In the genomic region with DNA sequence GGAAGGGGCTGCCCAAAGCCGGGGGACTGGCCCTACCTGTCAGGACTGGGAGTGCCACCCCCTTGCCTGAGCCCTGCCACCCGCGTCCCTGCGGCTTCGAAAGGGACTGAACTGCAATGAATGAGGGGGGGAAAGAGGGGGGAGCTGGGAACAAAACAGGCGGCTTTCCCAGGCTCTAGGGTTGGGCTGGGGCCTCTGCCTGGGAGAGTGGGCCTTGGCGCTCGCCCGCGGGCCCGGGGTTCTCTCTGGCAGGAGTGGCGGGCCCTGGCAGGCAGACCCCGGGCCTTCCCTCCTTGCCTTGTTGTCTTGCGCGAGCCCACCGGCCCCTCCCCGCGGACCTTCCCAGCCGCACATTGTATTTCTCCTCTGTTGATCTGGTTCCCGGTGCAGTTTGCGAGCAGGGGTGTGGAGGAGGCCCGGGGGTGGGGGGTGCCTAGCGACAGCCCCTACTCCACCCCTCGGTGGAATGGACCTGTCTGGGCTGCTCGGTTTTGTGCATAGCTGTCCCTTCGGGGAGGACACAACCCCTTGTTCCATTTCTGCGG, we compare ENCODE assay signal across 8 mouse cellular contexts. TPM values are rescaled to one million over a fixed set of nuclear protein-coding genes. Genes with fewer than 3 reads are reported as not detected.
DNase-seq lines count a peak whose midpoint lies in the region; ATAC-seq and TF ChIP-seq lines count a peak whose summit lies in the region.

No protein-coding gene starts in this region.

- peaks cover 54% of the 10 kb centered on the region for H3K4me1 ChIP-seq in heart, embryonic 10.5 days
- H3K4me1 ChIP-seq in E14TG2a.4 (replicated peaks; ENCODE audit: low read depth, low read length): peaks cover 66% of the 10 kb centered on the region
- peaks cover 99% of the 10 kb centered on the region for H3K4me1 ChIP-seq in forebrain, embryonic 10.5 days
- H3K4me1 ChIP-seq in liver, embryonic 11.5 days (replicated peaks; ENCODE audit: control insufficient read depth, insufficient read depth, low read length): peaks cover 10% of the 10 kb centered on the region
- H3K4me1 ChIP-seq in stomach, embryonic 16.5 days (ENCODE audit: control insufficient read depth, insufficient read depth, low read length): peaks cover 53% of the 10 kb centered on the region

- H3K27ac ChIP-seq in heart, embryonic 10.5 days: peak overlapping the region; percentile 92
- H3K27ac ChIP-seq in forebrain, embryonic 10.5 days: peak overlapping the region; percentile 99
- no peak overlapping the region; the same call in 1 of the 2 replicates for H3K27ac ChIP-seq in liver, embryonic 11.5 days (ENCODE audit: low read depth, low read length)
- peak overlapping the region; percentile 91 for H3K27ac ChIP-seq in stomach, embryonic 16.5 days (ENCODE audit: low read length)

- peak overlapping the region; percentile 85 for H3K4me3 ChIP-seq in heart, embryonic 10.5 days
- H3K4me3 ChIP-seq in E14TG2a.4 (replicated peaks; ENCODE audit: low read length): peak overlapping the region; percentile 87
- peak overlapping the region; percentile 96 for H3K4me3 ChIP-seq in forebrain, embryonic 10.5 days
- H3K4me3 ChIP-seq in liver, embryonic 11.5 days (ENCODE audit: low read depth, low read length): peak overlapping the region; percentile 71
- peak overlapping the region; percentile 80 for H3K4me3 ChIP-seq in stomach, embryonic 16.5 days (replicated peaks; ENCODE audit: low read length)

- no peak for TF ChIP-seq CTCF in E14TG2a.4 (conservative IDR thresholded peaks at IDR 0.05; ENCODE audit: low read length)

- no peaks in the 10 kb centered on the region for H3K36me3 ChIP-seq in heart, embryonic 10.5 days
- no peaks in the 10 kb centered on the region for H3K36me3 ChIP-seq in E14TG2a.4 (ENCODE audit: insufficient read depth, low read length)
- H3K36me3 ChIP-seq in forebrain, embryonic 10.5 days (replicated peaks): peaks cover 5% of the 10 kb centered on the region; the same call in 1 of the 2 replicates
- H3K36me3 ChIP-seq in liver, embryonic 11.5 days (ENCODE audit: control insufficient read depth, insufficient read depth, low read length): no peaks in the 10 kb centered on the region
- H3K36me3 ChIP-seq in stomach, embryonic 16.5 days (ENCODE audit: control insufficient read depth, insufficient read depth, low read length): no peaks in the 10 kb centered on the region

- peaks cover 88% of the 10 kb centered on the region for H3K27me3 ChIP-seq in heart, embryonic 10.5 days (ENCODE audit: insufficient read depth, poor library complexity, severe bottlenecking)
- peaks cover 73% of the 10 kb centered on the region for H3K27me3 ChIP-seq in E14TG2a.4 (ENCODE audit: insufficient read depth, low read length)
- H3K27me3 ChIP-seq in forebrain, embryonic 10.5 days (ENCODE audit: poor library complexity, severe bottlenecking): peaks cover 73% of the 10 kb centered on the region
- H3K27me3 ChIP-seq in liver, embryonic 11.5 days (replicated peaks; ENCODE audit: control insufficient read depth, insufficient read depth, low read length): peaks cover 81% of the 10 kb centered on the region
- H3K27me3 ChIP-seq in stomach, embryonic 16.5 days (ENCODE audit: control insufficient read depth, insufficient read depth, low read length): no peaks in the 10 kb centered on the region

- H3K9me3 ChIP-seq in heart, embryonic 10.5 days: no peaks in the 10 kb centered on the region
- H3K9me3 ChIP-seq in E14TG2a.4 (ENCODE audit: low read length): no peaks in the 10 kb centered on the region
- H3K9me3 ChIP-seq in forebrain, embryonic 10.5 days: no peaks in the 10 kb centered on the region
- no peaks in the 10 kb centered on the region for H3K9me3 ChIP-seq in liver, embryonic 11.5 days (ENCODE audit: control insufficient read depth, low read length)
- no peaks in the 10 kb centered on the region for H3K9me3 ChIP-seq in stomach, embryonic 16.5 days (replicated peaks; ENCODE audit: control insufficient read depth, low read length)

- H3K4me2 ChIP-seq in liver, embryonic 11.5 days: peak overlapping the region; percentile 82
- peak overlapping the region; percentile 96 for H3K4me2 ChIP-seq in stomach, embryonic 16.5 days (ENCODE audit: low read depth, low read length)

- peak overlapping the region; percentile 60 for H3K9ac ChIP-seq in liver, embryonic 11.5 days (ENCODE audit: low read depth, low read length)
- H3K9ac ChIP-seq in stomach, embryonic 16.5 days (ENCODE audit: low read length): peak overlapping the region; percentile 90

- under 1% methylated on average over 27 of the region's 27 CpGs for WGBS in heart, embryonic 10.5 days
- 1% methylated on average over 27 of the region's 27 CpGs for WGBS in forebrain, embryonic 10.5 days
- 2% methylated on average over 27 of the region's 27 CpGs for WGBS in liver, embryonic 11.5 days
- 1% methylated on average over 27 of the region's 27 CpGs for WGBS in stomach, embryonic 16.5 days

- ATAC-seq in liver, embryonic 11.5 days (replicated peaks; ENCODE audit: low FRiP score): no peak
- ATAC-seq in stomach, embryonic 16.5 days (ENCODE audit: insufficient read depth, low FRiP score): peak; percentile 53

- DNase-seq in heart, embryonic 10.5 days (ENCODE audit: low spot score): no peak
- DNase-seq in heart, adult 9 months (ENCODE audit: low spot score in 2 of 2): no peak
- DNase-seq in forebrain, embryonic 10.5 days (ENCODE audit: extremely low spot score, low spot score): peak; percentile 84
- no peak for DNase-seq in liver, embryonic 11.5 days (ENCODE audit: low spot score)
- DNase-seq in frontal cortex, postnatal 14 days (ENCODE audit: low spot score in 2 of 2): no peak
- DNase-seq in spleen, adult 12 weeks (ENCODE audit: low spot score): no peak

RNA-seq across cellular contexts. Expression of gene Ephb2, which starts 0.7 kb away (rescaled TPM):
- 2.6 and 4.2 TPM in 2 replicates for polyA plus RNA-seq in heart, embryonic 10.5 days (2016; fragmentation: Nextera tagmentation; extraction: Ambion mirVana)
- 9.5 and 9.7 TPM in 2 replicates for polyA plus RNA-seq in forebrain, embryonic 10.5 days (2016; fragmentation: Nextera tagmentation; extraction: Ambion mirVana)
- polyA plus RNA-seq in liver, embryonic 11.5 days (2014; fragmentation: Nextera tagmentation; extraction: Ambion mirVana): 4.8 and 5.1 TPM in 2 replicates
- 3.3 and 3.8 TPM in 2 replicates for polyA plus RNA-seq in stomach, embryonic 16.5 days (2015; fragmentation: Nextera tagmentation; extraction: Ambion mirVana)

RNA-seq across cellular contexts. Expression of gene C1qb, which starts 49.5 kb away (rescaled TPM):
- 4.5 and 13.4 TPM in 2 replicates for polyA plus RNA-seq in heart, embryonic 10.5 days (2016; fragmentation: Nextera tagmentation; extraction: Ambion mirVana)
- 15.1 and 15.5 TPM in 2 replicates for polyA plus RNA-seq in forebrain, embryonic 10.5 days (2016; fragmentation: Nextera tagmentation; extraction: Ambion mirVana)
- polyA plus RNA-seq in liver, embryonic 11.5 days (2014; fragmentation: Nextera tagmentation; extraction: Ambion mirVana): 77.7 and 81.2 TPM in 2 replicates
- polyA plus RNA-seq in stomach, embryonic 16.5 days (2015; fragmentation: Nextera tagmentation; extraction: Ambion mirVana): 72.6 and 79.3 TPM in 2 replicates

RNA-seq across cellular contexts. Expression of gene C1qc, which starts 56.4 kb away (rescaled TPM):
- 1.3 and 4.7 TPM in 2 replicates for polyA plus RNA-seq in heart, embryonic 10.5 days (2016; fragmentation: Nextera tagmentation; extraction: Ambion mirVana)
- polyA plus RNA-seq in forebrain, embryonic 10.5 days (2016; fragmentation: Nextera tagmentation; extraction: Ambion mirVana): 5.0 and 6.9 TPM in 2 replicates
- polyA plus RNA-seq in liver, embryonic 11.5 days (2014; fragmentation: Nextera tagmentation; extraction: Ambion mirVana): 40.4 and 42.0 TPM in 2 replicates
- 28.4 and 29.3 TPM in 2 replicates for polyA plus RNA-seq in stomach, embryonic 16.5 days (2015; fragmentation: Nextera tagmentation; extraction: Ambion mirVana)
